Mouse (Mus musculus) T-helper 2 cell (primary cell): ENCODE data around the gene Clybl.

Experiments used
- in situ Hi-C: fragments of 300-600 bp; cut with MboI, MseI; formaldehyde crosslinking; loops from one replicate; pipeline ENCODE4 v1.15.1; 2025; ENCODE audit warnings: high pct_unique_total_duplicates

The Clybl gene

GRCm38 (mm10) chr14:122358592-122358991 lies 177.1 kb downstream of the Clybl start:
- in situ Hi-C loops = no loop called here

- in situ Hi-C loops = no loop called here
These were observed 177.8 kb downstream of the Clybl start for GRCm38 (mm10) chr14:122359136-122359905.

DNA sequence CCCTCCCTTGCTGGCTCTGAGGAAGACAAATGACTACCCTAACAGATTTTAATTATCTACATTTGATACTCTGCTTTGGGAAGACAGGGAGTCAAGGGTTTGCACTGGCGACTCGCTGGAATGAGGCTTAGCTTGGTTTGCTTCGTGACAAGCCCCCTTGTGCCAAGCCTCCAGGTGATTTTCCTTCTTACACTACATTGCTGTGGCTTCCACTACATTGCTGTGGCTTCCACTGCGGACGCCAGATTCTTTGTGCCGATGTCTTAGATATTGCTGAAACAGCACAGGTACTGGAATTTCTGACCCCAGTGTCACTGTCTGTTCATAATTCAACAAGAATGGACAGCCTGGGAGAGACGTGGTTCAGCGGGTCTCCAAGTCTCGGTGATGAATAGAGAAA lies 180.3 kb downstream of the Clybl start:
- in situ Hi-C loops = no loop called here

GRCm38 (mm10) chr14:122363156-122363555 lies 181.7 kb downstream of the Clybl start:
- in situ Hi-C loops = no loop called here

DNA sequence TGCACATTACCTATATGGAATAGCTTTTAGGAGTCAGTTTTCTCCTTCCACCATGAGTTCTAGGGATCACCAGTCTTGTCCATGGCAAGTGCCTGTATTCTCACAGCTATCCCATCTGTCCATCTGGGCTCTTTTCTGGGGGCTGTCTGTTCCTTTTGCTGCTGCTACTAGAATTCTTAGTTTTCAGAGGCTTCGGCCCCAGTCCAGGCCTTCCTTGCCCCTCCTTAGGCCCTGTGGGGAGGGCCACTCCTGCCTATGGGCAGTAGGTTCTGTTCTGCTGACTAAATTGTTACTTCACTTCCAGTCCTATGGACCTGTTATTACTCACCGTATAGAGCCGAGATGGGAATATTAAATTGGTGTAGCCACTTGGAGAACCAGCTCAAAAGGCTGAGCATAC lies 182.5 kb downstream of the Clybl start:
- in situ Hi-C loops = no loop called here

GRCm38 (mm10) chr14:122367252-122367868 lies 185.9 kb downstream of the Clybl start:
- in situ Hi-C loops = no loop called here

GRCm38 (mm10) chr14:122367882-122368418 lies 186.4 kb downstream of the Clybl start:
- in situ Hi-C loops = no loop called here

GRCm38 (mm10) chr14:122368501-122368900 lies 187.0 kb downstream of the Clybl start:
- in situ Hi-C loops = no loop called here

GRCm38 (mm10) chr14:122371979-122372378 lies 190.5 kb downstream of the Clybl start:
- in situ Hi-C loops = no loop called here

GRCm38 (mm10) chr14:122373458-122373857 lies 192.0 kb downstream of the Clybl start:
- in situ Hi-C loops = no loop called here

- in situ Hi-C loops = no loop called here
These were observed 192.9 kb downstream of the Clybl start for GRCm38 (mm10) chr14:122374285-122374997.

- in situ Hi-C loops = no loop called here
These were observed 193.7 kb downstream of the Clybl start for GRCm38 (mm10) chr14:122375070-122375811.

- in situ Hi-C loops = no loop called here
These were observed 195.1 kb downstream of the Clybl start for GRCm38 (mm10) chr14:122376482-122377143.

- in situ Hi-C loops = no loop called here
These were observed 196.2 kb downstream of the Clybl start for GRCm38 (mm10) chr14:122377681-122378080.

GRCm38 (mm10) chr14:122379076-122379475 lies 197.6 kb downstream of the Clybl start:
- in situ Hi-C loops = no loop called here

DNA sequence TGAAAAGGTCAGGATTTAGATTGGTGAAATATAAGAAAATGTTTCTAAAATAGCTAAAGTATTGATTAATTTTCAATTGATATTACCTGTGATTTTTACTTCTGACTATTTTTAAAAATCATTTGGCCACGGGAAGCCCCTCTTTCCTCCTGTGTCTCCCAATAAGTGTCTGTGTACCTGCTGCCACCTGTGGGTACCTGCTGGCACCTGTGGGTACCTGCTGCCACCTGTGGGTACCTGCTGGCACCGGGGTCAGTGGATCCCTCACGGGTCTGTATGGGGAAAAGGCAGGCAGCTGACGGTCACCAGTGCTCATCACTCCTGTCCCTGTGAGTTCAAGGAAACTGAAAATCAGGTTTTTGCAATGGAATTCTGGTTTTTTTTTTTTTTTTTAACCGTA lies 198.5 kb downstream of the Clybl start:
- in situ Hi-C loops = no loop called here

GRCm38 (mm10) chr14:122380896-122381845 lies 199.7 kb downstream of the Clybl start:
- in situ Hi-C loops = no loop called here

DNA sequence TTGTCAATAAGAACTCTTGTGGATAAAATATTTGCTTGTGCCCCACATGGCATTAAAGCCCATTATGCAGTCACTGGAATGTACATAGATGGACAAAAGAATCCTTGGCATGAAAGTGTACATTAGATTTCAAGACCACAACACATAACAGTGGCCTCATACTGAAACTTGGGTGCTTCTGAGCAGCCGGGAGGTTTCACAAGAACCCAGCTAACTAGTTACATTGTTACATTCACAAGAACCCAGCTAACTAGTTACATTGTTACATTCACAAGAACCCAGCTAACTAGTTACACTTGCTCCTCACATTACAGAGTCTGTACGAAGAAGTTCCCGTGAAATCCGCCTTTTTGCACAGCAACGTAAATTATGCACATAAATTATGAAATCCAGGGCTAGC lies 200.8 kb downstream of the Clybl start:
- in situ Hi-C loops = no loop called here

DNA sequence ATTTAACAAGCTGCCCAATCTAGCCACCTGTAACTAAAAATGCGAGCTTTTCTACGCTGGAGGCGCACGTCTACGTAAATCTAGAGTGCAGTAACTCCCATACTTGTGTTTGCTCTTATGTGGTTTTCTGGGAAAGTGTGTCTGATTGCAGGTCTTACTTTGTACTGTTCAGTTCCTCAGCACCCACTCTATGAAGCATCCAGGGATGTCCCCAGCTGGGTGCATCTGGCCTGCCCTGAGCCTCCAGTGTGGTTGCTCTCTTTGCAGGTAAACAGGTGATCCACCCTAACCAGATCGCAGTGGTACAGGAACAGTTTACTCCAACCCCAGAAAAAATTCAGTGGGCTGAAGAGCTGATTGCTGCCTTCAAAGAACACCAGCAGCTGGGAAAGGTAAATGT lies 202.4 kb downstream of the Clybl start:
- in situ Hi-C loops = no loop called here
